14 mouse cellular contexts compared by ENCODE assay signal in the genomic region with DNA sequence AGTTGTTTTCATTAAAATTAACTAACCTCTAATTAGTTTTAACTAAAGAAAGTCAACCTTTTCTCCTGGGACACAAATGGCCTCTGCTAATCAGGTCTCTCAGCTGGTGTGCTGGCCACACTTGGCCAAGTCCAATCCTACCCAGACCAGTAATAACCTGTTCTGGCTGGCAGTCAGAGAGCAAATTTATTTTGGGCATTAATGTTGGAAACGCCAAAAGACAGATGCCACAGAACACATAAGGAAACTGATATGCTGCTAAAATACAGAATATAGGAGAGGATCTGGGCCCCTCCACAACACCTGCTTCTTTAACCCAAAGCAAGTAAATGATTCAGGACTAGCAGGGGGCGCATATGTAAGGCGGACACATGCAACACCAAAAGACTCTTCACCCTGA. TPM values are rescaled to one million over a fixed set of nuclear protein-coding genes. Genes with fewer than 3 reads are reported as not detected.
DNase-seq lines count a peak whose midpoint lies in the region; ATAC-seq and TF ChIP-seq lines count a peak whose summit lies in the region.
"Had no signal": no experiment of that assay in that cellular context is flagged by ENCODE, and none has a peak within 500 bp of the region (broad histone marks: within the 10 kb centered on the region; RNA-seq: fewer than 3 reads in every experiment).

No protein-coding gene starts in this region.

- TF ChIP-seq CTCF in kidney, postnatal 0 days (IDR thresholded peaks at IDR 0.05; ENCODE audit: low read depth) = no peak

- no peak overlapping the region for H3K27ac ChIP-seq in kidney, postnatal 0 days
- H3K27ac ChIP-seq: forebrain, embryonic 15.5 days; limb, embryonic 15.5 days; neural tube, embryonic 12.5 days had no signal

- no peaks in the 10 kb centered on the region for H3K27me3 ChIP-seq in kidney, postnatal 0 days (ENCODE audit: insufficient read depth, low read length)
- H3K27me3 ChIP-seq: forebrain, embryonic 15.5 days; limb, embryonic 15.5 days; neural tube, embryonic 12.5 days had no signal

- 75% methylated on average over 3 of the region's 3 CpGs for WGBS in kidney, postnatal 0 days

- ATAC-seq in kidney, postnatal 0 days (replicated peaks; ENCODE audit: low FRiP score, low read depth) = no peak
- ATAC-seq: forebrain, embryonic 15.5 days had no signal

- H3K4me2 ChIP-seq in kidney, postnatal 0 days (ENCODE audit: low read length) = no peak overlapping the region
- H3K4me2 ChIP-seq: forebrain, embryonic 15.5 days; limb, embryonic 15.5 days; neural tube, embryonic 12.5 days had no signal

- H3K4me3 ChIP-seq in kidney, postnatal 0 days (replicated peaks; ENCODE audit: low read depth, low read length) = no peak overlapping the region
- H3K4me3 ChIP-seq: forebrain, embryonic 15.5 days; limb, embryonic 15.5 days; neural tube, embryonic 12.5 days had no signal

- H3K4me1 ChIP-seq in kidney, postnatal 0 days (replicated peaks; ENCODE audit: insufficient read depth, low read length) = no peaks in the 10 kb centered on the region
- H3K4me1 ChIP-seq: forebrain, embryonic 15.5 days; limb, embryonic 15.5 days; neural tube, embryonic 12.5 days had no signal

- no peak overlapping the region for H3K9ac ChIP-seq in kidney, postnatal 0 days (ENCODE audit: low read depth, low read length)
- H3K9ac ChIP-seq: forebrain, embryonic 15.5 days; limb, embryonic 15.5 days; neural tube, embryonic 12.5 days had no signal

- intact Hi-C loops in heart, postnatal 25 days (cut with DNase I) = no loop called here

- peaks cover 6% of the 10 kb centered on the region; the same call in 1 of the 2 replicates for H3K36me3 ChIP-seq in kidney, postnatal 0 days (ENCODE audit: insufficient read depth, low read length)

- no peaks in the 10 kb centered on the region for H3K9me3 ChIP-seq in kidney, postnatal 0 days (replicated peaks; ENCODE audit: low read length)
- H3K9me3 ChIP-seq: forebrain, embryonic 15.5 days; limb, embryonic 15.5 days; neural tube, embryonic 12.5 days had no signal

- DNase-seq in heart, adult 8-10 months (ENCODE audit: low spot score) = peak; percentile 31
- no peak for DNase-seq in heart, postnatal 25 days (ENCODE audit: low spot score)
- peak; percentile 87 for DNase-seq in cerebellum, adult 11-12 months
- DNase-seq in cerebellum, postnatal 10 days = peak; percentile 54 to 68
- DNase-seq in kidney, postnatal 0 days (ENCODE audit: low spot score) = peak; percentile 5
- DNase-seq in layer of hippocampus, adult 18-20 months (ENCODE audit: low spot score in 2 of 2) = no peak
- no peak for DNase-seq in spleen, postnatal 36 days (ENCODE audit: low spot score in 2 of 2)
- no peak for DNase-seq in adipocyte (ENCODE audit: low spot score)
- DNase-seq: lung, postnatal 14 days; spleen, adult 18-20 months; thymus, postnatal 14 days had no signal

RNA-seq across cellular contexts. Expression of a gene that starts 28.9 kb away (rescaled TPM):
- total RNA-seq in heart, adult 8-10 months (2022) = 10 to 100 TPM; 27.2 to 33.8 (median 30.0) TPM
- 10 to 100 TPM; 20.5 to 26.0 TPM for total RNA-seq in heart, postnatal 25 days (2021)
- 38.1 and 41.9 TPM in 2 replicates for polyA plus RNA-seq in kidney, postnatal 0 days (2015; fragmentation: Nextera tagmentation; extraction: Ambion mirVana)
- 10 to 100 TPM; 43.7 to 45.6 TPM for total RNA-seq in layer of hippocampus, adult 18-20 months (2021)

RNA-seq across cellular contexts. Expression of a gene that starts 33.5 kb away (rescaled TPM):
- total RNA-seq in heart, adult 8-10 months (2022) = 10 to 100 TPM; 55.7 to 68.3 (median 61.1) TPM
- total RNA-seq in heart, postnatal 25 days (2021) = 10 to 100 TPM; 76.4 to 89.1 TPM
- polyA plus RNA-seq in kidney, postnatal 0 days (2015; fragmentation: Nextera tagmentation; extraction: Ambion mirVana) = 41.5 and 42.5 TPM in 2 replicates
- 10 to 100 TPM; 40.5 to 42.5 TPM for total RNA-seq in layer of hippocampus, adult 18-20 months (2021)

Comparison
In these comparisons a context has a peak if more than half of its experiments do, and no peak if none do; other contexts are left out.
1. DNase-seq: peak in heart, adult 8-10 months (single experiment), cerebellum, adult 11-12 months (single experiment), cerebellum, postnatal 10 days (2 of 2) and kidney, postnatal 0 days (single experiment); none in heart, postnatal 25 days (single experiment), layer of hippocampus, adult 18-20 months (0 of 2), spleen, postnatal 36 days (0 of 2) and adipocyte (single experiment).